8 mouse cellular contexts compared by ENCODE assay signal in genomic region chrX:139998691-139999065, GRCm38 (mm10). TPM values are rescaled to one million over a fixed set of nuclear protein-coding genes. Genes with fewer than 3 reads are reported as not detected.
A peak's percentile ranks its signal among the peaks of the same experiment; 100 is the strongest.
DNase-seq lines count a peak whose midpoint lies in the region; ATAC-seq and TF ChIP-seq lines count a peak whose summit lies in the region.

No protein-coding gene starts in this region.

- H3K4me2 ChIP-seq in liver, embryonic 16.5 days (ENCODE audit: low read depth, low read length), result peak overlapping the region; percentile 53; the same call in 1 of the 2 replicates

- TF ChIP-seq CTCF in gastrocnemius, adult 2 months (IDR thresholded peaks at IDR 0.05), result no peak
- no peak for TF ChIP-seq CTCF in E14TG2a.4 (conservative IDR thresholded peaks at IDR 0.05; ENCODE audit: low read length)

- DNase-seq in gastrocnemius, adult 2 months, result no peak
- no peak for DNase-seq in gastrocnemius, postnatal 4 days (ENCODE audit: low spot score in 2 of 2)
- no peak for DNase-seq in thymus, postnatal 25 days
- DNase-seq in adrenal gland, postnatal 14 days, result no peak
- DNase-seq in gastrocnemius, postnatal 25 days, result no peak

- peak; percentile 39 to 82; a peak in 3 of 4 replicates for ATAC-seq in hematopoietic stem cell, adult 5-6 weeks (replicated peaks in 1 of 2; ENCODE audit: insufficient read depth in 1 of 2, low FRiP score in 2 of 2, low TSS enrichment in 1 of 2, low read depth in 1 of 2, poor library complexity in 2 of 2, severe bottlenecking in 2 of 2)
- no peak for ATAC-seq in liver, embryonic 16.5 days (ENCODE audit: low read depth)

- H3K36me3 ChIP-seq in E14TG2a.4 (ENCODE audit: insufficient read depth, low read length), result peaks cover 5% of the 10 kb centered on the region
- no peaks in the 10 kb centered on the region for H3K36me3 ChIP-seq in liver, embryonic 16.5 days (ENCODE audit: control insufficient read depth, insufficient read depth)

- H3K27ac ChIP-seq in gastrocnemius, adult 2 months, result no peak overlapping the region
- H3K27ac ChIP-seq in liver, embryonic 16.5 days (ENCODE audit: low read length), result no peak overlapping the region

- H3K4me1 ChIP-seq in E14TG2a.4 (replicated peaks; ENCODE audit: low read depth, low read length), result peaks cover 44% of the 10 kb centered on the region
- H3K4me1 ChIP-seq in liver, embryonic 16.5 days (ENCODE audit: control insufficient read depth, low read depth, low read length), result no peaks in the 10 kb centered on the region

- WGBS in liver, embryonic 16.5 days (ENCODE audit: insufficient replicate concordance), result 56% methylated on average over 4 of the region's 4 CpGs

- peak overlapping the region; percentile 72 for H3K4me3 ChIP-seq in gastrocnemius, adult 2 months
- H3K4me3 ChIP-seq in E14TG2a.4 (replicated peaks; ENCODE audit: low read length), result peak overlapping the region; percentile 67
- peak overlapping the region; percentile 68 for H3K4me3 ChIP-seq in liver, embryonic 16.5 days (ENCODE audit: low read depth, low read length)

- no peak overlapping the region for H3K9ac ChIP-seq in liver, embryonic 16.5 days (ENCODE audit: low read depth, low read length)

- H3K27me3 ChIP-seq in E14TG2a.4 (ENCODE audit: insufficient read depth, low read length), result no peaks in the 10 kb centered on the region
- H3K27me3 ChIP-seq in liver, embryonic 16.5 days (ENCODE audit: control insufficient read depth, insufficient read depth, low read depth, low read length), result no peaks in the 10 kb centered on the region

- intact Hi-C loops in gastrocnemius, adult 2 months (cut with DNase I), result no loop called here

- H3K9me3 ChIP-seq in E14TG2a.4 (ENCODE audit: low read length), result no peaks in the 10 kb centered on the region
- H3K9me3 ChIP-seq in liver, embryonic 16.5 days (replicated peaks; ENCODE audit: control insufficient read depth, low read length), result no peaks in the 10 kb centered on the region

RNA-seq across cellular contexts. Expression of gene Rbm41, which starts 0.3 kb away (rescaled TPM):
- total RNA-seq in gastrocnemius, adult 2 months (2021), result 1 to 10 TPM; 5.4 to 7.0 TPM
- 1 to 10 TPM; 7.9 to 8.3 TPM for total RNA-seq in gastrocnemius, postnatal 4 days (2021)
- total RNA-seq in hematopoietic stem cell, adult 5-6 weeks (2017), result 14.7 and 29.3 TPM in 2 replicates
- 1.0 and 1.3 TPM in 2 replicates for polyA plus RNA-seq in liver, embryonic 16.5 days (2015; fragmentation: Nextera tagmentation; extraction: Ambion mirVana)
- total RNA-seq in adrenal gland, postnatal 14 days (2021), result 8.1 and 9.8 TPM in 2 replicates
- 1 to 10 TPM; 5.3 to 5.8 TPM for total RNA-seq in gastrocnemius, postnatal 25 days (2021)
